Mouse (Mus musculus) ovary, adult 18-20 months (tissue): ENCODE results near the gene Wsb2.
A peak's percentile ranks its signal among the peaks of the same experiment; 100 is the strongest.
"Not testable (repeated sequence)": the region's sequence is repeated elsewhere in the genome, so short reads cannot be mapped to it uniquely, and the experiment has no call there.

ENCODE experiments used
- DNase-seq: peaks from one replicate; pipeline ENCODE4 v3.0.0; 2022; ENCODE audit warnings: low spot score, mixed read lengths

The Wsb2 gene

DNA sequence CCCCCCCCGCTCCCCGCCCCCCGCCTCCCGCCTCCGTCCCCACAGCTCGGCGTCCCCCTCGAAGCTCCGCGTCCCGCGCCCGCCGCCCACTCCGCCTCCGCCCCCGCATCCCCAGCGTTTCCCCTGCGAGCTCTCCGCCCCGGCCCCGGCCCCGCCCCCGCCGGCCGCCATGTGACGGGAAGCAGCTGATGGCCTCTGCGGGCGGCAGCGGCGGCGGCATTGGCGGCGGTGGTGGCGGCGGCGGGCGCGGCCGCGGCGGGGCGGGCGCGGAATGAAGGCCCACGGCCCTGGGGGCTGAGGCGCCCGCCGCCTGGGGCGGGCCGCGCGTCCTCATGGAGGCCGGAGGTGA, at the start of gene Wsb2:
TSS of gene Wsb2 (plus strand) at position 176 of the 349 bp plus-strand sequence.
- peak; percentile 82 for DNase-seq

DNA sequence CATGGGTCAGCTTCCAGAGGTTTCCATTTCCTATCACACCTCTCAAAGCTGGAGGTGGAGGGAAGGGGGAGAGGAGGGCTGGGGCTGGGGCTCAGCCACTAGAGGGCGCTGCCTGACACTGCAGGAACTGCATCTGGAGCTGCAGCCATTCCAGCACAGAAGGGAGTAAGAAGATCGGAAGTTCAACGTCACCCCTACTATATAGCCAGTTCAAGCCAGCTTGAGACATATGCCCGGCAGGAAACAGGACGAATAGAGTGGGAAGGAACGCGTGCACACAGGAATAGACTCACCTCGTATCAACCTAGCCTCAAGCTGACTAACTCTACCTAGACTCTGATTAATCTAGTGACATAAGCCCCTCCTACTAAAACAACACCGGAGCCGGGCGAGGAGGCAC, 49.4 kb upstream of the Wsb2 start:
- DNase-seq: no peak

DNA sequence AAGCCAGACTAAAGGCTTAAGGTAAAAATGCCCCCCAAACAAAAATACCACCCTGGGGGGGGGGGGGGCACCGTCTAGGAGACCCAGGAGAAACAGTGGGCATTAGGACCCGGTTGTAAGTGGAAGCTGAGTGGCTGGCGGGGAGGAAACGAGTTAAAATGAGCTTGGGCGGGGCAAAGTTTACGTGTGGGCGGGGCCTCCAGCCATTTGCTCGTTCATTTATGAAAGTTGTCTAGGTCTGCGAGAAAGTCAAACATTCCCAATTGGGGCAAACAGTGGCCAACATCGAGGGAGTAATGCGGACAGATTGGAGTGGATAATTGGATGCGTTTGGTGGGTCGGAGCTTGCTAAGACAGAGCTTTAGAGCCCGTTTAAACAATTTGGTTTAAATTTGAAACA, 43.7 kb upstream of the Wsb2 start:
- no peak for DNase-seq

DNA sequence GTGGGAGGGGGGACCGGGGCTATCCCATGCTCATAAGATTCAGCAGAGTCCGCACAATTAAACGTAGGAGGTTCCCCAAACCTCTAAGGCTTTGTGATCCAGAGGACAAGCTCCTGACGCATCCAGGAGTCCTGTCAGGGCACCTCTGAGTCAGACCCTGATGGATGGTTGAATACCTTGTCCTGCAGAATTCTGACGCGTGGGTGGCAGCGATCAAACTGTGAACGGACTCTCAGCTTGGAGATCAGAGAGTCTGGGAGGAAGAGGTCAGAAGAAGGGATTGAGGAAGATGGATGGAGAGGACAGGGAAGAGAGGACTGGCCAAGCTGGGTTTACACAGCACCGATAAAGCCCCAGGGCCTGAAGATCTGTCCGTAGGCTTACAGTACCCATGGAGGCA, 43.2 kb upstream of the Wsb2 start:
- no peak for DNase-seq

DNA sequence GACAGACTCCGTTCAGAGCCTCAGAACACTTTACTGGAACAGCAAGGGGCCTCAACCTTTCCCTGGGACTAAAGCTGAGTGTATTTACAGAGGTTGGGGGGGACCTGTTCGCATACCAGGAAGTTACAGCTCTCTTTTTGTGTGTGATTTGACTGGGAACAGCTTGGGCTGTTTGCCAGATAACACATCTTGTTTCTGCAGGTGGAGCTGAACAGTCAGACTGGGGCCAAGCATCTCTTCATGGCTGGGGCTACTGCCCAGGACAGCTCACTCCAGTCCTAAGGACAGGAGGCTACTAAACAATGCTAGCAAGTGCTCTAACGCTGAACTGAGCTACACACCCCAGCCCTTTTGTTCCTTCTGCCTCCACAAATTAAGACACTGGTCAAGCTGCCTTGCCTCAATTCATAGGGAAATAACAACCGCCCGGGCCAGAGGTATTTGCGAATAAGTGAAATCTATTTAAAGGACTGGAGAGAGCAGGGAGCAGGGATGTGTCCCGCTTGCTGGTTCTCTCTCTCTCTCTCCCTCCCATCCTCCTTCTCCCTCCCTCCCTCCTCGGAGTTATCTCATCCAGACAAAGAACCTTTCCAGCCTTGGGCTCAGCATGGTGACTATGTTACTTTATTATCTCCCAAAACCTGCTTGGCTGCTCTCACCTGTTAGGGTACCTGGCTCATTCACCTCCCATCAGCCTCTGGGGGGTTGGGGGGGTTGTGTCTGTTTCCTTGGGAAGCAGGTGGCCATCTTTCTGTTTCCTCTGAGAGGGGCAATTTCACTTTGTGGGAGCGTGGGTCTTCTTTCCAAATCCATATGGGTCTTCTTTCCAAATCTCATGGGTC, 42.3 kb upstream of the Wsb2 start:
- no peak for DNase-seq

DNA sequence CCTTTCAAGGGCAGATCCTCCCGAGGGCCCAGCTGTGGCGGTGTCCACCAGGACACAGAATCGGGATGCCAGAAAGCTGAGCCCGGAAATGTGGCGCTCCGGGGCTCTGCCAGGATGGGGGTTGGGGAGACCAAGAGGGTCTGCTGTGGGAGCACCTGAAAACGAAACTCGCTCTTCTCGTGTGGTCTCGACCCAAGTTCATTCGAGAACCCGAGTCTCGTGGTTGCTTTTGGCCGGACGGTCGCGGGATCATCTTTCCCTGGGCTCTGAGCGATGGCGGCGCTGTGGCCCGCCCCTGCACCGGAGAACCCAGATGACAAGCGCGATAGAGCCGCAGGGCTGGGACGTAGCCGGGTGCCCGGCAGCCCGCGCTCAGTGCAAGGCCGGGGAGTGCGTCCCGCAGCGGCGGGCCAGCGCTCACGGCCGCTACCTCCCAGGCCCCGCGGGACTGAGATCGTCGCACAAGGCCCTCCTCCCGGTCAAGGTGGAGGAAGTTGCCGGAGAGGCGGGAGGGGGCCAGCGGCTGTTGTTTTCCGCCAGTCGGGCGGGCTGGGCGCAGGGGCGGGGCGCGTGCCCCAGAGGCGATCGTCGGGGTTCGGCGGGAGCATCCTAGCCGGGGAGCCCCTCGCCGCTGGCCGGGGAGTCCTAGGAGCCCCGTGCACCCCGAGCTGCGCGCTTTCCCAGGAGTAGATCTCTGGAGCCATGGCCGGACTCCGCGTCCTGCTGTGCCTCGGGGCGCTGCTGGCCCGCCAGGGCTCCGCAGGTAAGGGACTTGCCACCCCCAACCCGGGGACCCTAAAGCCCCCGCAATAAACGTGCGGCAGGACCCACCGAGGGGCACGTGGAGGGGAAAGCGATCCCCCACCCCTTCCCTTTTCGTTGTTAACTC, 38.1 kb upstream of the Wsb2 start, which contains the start of gene Vsig10:
TSS of gene Vsig10 (plus strand) at position 343 of the 889 bp plus-strand sequence.
- peak; percentile 59 for DNase-seq

DNA sequence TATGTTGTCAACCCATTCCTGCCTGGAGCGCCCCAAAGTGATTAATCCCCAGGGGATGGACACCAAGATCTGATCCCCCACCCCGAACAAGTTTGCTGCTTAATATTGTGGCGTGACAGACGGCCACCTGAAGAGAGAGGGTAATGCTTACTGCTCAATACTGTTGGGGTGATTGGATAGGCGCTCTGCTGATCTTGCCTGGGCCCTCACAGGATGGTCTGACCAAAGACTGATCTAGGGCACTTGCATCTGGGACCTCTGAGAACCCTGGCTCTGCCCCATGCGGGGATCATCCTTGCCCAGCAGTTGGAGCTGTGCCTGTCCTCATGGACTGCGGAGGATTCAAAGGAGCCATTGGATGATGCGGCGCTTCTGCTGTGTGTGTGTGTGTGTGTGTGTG, 33.4 kb upstream of the Wsb2 start:
- DNase-seq: no peak

DNA sequence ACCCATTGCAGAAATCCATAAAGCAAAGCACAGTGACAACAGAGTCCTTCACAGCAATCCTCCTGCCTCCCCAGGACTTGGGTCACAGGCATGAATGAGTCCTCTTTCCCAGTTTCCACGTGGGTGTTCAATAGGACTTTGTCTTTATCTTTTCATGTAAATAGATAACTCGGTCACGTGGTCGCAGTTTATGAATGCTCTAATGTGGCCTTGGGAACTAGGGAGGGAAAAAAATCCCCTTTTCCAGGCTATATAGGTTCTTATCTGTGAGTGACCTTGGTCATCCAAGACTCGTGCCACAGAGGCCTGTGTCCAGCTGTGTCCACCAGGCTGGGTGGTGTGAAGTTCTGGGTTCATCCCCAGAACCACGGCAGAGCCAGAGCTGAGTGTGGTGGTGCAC, 30.7 kb upstream of the Wsb2 start:
- DNase-seq: peak; percentile 40

DNA sequence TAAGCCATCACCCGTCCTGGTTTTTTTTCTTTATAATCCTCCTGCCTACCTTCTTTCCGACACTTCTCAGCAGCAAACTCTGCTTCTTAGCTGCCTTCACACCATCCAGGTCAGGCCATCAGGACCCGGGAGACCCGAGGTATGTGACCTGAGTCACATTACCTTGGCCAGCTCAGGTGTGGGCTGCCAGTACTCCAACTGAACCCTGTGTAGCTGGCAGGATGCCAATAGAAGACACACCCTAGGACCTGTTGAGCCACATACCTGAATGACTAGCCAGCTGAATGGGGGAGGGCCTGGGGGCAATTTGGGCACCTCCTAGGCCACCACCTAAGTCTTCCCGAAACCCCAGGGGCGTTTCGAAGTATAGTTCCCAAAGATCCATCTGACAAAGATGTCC, 26.6 kb upstream of the Wsb2 start:
- DNase-seq: no peak

DNA sequence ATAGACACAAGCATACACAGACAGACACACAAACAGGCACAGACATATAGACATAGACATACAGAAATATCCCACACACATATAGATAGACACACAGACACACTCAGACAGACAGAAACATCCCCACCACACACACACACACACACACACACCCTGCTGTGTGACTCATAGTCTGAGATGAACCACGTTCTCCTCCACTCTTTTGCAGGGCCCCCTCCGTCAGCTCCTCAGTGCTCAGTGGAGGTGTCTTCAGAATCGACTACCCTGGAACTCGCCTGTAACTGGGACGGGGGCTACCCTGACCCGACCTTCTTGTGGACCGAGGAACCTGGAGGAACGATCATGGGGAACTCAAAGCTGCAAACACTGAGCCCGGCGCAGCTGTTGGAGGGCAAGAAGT, 19.1 kb upstream of the Wsb2 start:
- no peak for DNase-seq

DNA sequence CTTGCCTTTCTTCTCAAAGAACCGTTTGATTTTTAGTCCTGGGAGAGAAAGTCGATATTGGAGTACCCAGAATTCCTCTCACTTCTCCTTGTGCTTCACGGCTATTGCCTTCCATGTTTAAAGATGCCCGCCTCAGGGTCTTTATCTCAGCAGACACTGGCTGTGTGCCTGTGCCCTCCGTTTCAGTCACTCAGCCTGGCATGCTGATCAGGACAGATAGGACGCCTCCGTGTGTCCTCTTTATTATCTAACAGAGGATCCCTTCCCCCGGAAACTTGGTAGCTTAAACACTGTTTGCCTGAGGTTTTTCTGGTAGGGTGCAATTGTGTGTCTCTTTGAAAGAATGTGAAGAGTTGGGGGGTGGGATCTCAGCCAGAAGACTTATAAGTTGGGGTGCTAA, 18.6 kb upstream of the Wsb2 start:
- DNase-seq: no peak

DNA sequence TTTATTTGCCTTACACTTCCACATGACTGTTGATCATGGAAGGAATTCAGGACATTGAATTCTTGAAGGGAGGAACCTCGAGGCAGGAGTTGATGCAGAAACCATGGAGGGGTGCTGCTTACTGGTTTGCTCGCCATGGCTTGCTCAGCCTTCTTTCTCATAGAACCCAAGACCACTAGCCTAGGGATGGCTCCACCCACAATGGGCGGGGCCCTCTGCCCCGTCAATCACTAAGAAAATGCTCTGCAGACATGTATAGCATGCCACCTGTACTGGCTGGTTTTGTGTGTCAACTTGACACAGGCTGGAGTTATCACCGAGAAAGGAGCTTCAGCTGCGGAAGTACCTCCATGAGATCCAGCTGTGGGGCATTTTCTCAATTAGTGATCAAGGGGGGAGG, 17.0 kb upstream of the Wsb2 start:
- no peak for DNase-seq

DNA sequence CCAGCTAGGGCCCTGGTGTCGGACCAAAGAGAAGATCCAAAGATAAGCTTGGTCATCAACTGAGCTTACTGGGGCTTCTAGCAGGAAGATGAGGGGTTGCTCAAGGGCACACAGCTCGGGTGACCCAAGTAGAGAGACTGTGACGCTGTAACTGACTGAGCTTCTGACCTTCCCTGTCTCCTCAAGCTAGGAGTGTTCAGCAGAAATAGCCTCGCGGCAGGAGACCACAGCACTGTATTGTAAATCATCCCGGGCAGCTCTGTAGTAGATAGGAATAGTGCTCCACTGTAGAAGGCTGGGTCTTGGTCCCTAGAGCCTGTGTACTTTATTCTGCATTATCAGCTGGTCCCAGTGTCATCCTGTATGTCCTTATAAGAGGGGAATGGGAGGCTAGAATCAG, 15.2 kb upstream of the Wsb2 start:
- DNase-seq: no peak

DNA sequence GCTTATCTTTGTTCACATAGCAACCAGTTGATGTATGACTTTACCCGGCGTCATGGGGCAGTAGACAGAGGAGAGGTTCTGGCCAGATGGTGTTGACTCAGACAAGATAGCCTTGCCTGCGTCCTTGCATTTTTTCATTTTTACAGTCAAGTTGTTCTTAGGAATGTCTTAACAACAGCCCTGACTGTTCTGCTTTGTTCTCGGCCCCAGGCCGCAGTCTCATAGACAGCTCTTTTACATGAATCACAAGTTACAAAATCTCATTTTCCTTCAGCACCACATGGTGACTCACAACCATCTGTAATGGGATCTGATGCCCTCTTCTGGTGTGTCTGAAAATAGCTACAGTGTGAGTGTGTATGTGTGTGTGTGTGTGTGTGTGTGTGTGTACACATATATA, 12.6 kb upstream of the Wsb2 start:
- DNase-seq: not testable (repeated sequence)

DNA sequence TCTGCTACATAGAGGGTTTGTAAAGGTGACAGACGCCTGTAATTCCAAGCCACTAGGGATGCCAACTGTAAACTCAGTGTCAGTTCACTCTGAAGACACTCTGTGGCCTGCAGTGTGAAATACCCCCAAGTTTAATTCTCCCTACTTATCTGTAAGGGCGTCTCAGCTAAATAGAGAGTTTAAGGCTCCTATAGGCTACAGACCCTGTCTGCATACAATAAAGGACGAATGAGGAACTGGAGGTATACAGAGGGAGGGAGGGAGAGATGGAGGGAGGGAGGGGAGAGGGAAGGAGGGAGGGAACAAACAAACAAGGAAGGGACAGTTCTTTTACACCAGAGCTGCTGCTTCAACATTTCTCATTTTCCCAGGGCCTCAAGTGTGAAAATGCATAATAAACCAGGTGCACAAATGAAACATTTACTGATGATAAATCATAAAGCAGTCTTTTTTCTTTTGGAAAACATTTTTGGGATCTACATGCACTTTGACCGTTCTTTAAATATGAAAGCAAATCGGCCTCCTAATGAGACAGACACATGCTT, 11.6 kb upstream of the Wsb2 start:
- DNase-seq: no peak

DNA sequence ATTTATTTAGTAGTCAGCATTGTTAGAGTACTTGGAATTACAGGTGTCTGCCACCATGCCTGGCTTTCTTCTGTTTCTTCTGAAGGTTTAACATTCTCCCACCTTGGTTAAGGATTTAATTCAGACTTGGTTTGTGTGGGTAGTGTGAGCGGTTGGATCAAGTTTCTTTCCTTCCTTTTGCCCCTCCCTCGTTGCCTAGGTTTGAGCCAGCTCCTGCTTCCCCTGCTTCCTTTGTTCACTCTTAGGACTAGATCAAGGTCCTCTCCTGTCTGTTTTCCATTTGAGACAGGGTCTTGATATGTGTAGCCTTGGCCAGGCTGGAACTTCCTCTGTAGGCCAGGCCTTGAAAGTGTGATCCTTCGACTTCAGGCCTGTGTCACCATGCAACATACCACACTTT, 10.8 kb upstream of the Wsb2 start:
- DNase-seq: no peak

DNA sequence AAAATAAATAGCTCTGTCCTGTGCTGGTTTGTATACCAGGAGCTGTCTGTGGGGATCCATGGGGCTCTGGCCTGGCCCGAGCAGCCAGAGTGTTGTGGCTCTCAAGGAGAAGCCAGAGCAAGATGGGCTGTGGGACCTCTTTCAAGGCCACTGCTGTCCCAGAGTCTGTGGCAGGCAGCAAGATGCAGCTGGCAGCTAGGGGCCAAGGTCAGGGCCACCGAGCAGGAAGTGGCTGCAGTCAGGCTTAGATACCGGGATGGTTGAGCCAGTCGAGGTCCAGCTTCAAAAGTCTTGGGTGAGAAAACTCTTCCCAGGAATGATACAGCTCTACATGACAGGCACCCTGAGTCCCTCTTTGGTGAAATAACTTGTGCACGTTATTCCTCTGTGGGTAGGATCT, 10.1 kb upstream of the Wsb2 start:
- DNase-seq: peak; percentile 62

DNA sequence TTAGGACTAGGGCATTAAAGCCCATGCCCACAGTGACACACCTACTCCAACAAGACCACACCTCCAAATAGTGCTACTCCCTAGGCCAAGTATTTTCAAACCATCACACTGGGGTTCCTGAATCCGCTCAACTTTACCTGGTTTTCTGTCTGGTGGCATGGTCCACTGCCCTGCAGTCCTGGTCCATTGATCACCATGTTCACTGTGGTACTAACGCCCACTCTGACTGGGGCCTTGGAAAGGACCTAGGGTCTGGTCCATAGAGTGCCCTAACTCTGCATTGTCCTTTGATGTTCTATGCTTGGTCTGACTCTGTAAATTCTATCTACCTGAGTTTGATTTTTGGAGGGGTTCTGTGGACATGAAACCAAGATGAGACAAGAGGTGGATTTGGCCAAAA, 9.3 kb upstream of the Wsb2 start:
- DNase-seq: no peak

DNA sequence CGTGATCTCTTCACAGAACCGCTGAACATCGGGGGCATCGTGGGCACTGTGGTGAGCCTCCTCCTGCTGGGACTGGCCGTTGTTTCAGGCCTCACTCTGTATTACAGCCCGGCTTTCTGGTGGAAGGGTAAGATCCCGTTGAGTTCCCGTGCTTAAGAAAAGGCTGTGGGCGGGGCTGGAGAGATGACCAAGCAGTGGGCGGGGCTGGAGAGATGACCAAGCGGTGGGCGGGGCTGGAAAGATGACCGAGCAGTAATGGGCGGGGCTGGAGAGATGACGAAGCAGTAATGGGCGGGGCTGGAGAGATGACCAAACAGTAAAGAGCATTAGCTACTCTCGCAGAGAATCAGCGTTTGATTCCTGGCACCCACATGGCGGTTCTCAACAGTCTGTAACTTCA, 8.8 kb upstream of the Wsb2 start:
- DNase-seq: no peak

DNA sequence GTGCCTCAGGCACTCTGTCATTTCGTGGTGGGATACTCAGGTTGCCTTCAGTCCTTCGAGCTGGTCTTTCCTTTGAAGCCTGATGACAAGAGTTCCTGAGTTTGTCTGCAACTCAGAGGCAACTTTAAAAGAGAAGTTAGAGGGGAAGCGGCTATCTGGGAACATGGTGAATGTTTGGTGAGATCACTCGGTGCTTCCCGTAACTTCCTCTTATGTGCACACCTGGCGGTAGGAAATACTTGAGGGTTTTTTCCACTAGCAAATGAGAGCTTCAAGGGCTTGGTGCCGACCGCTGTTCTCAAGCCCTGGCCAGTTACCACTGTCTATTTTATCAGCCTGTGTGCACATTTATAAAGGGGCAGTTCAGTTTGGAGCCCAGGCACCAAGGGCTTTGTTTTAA, 3.0 kb upstream of the Wsb2 start:
- DNase-seq: no peak

DNA sequence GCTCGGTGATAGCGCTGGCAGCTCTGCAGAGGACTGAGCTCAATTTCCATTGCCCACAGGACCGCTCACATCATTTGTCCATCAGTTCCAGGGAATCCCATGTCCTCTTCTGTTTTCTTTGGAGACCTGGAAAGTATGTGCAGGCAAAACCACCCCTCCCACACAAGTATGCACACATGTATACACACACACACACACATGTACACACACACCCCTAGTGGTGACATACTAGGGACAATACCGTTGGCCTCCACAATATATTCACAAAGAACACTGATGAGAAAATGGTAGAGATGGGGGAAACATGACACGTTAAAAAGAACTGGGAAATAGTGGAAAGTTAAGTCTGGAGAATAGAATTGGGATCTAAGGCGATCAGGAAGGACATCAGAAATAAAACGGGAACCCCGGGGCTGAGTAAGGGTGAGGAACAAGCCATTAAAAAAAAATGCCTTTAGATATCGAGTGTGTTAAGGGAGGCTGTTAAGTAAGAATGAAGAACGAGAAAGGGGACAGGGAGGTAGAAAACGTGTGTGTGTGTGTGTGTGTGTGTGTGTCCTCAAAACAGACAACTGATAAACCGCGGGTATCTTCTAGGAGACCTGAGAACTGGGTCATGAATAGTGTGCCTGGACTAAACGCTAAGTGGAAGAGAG, 1.3 kb upstream of the Wsb2 start:
- no peak for DNase-seq

DNA sequence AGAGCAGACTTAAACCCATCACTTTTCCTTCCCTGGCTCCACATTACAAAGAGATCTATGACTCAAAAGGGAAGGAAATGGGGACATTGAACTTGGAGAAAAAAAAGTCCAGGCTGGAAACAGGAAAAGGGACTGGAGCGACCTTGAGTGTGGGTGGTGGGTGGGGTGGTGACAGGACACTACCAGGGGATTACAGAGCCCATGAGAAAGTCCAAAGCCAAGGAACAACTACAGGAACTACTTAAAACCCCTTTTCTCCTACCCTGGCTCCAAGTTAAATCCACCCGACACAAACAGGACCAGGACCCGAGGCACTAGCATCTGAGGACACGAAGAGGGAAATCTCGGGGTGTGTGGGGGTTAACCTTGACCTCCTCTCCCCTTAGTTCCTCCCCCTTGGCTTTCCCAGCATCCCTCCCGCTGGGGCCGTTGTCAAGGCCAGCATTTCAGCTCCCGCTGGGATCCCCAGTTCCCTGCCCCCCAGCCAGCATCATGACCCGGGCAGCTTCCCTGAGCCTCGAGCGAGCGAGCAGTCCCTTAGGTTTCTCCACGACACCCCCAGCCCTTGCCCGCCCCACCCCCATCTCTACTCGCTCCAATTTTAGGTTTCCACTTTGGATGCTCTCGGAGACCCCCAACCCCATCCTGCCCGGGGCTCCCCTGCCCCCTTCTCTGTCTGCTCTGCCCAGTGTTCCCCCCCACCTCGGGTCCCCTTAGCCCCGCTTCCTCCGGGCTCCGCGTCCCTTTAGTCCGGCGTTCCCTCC, 557 bp upstream of the Wsb2 start:
- peak; percentile 75 for DNase-seq
